Mouse (Mus musculus) neural tube, embryonic 11.5 days (tissue): Measurements from ENCODE around the gene Myo1f. TPM values are rescaled to one million over a fixed set of nuclear protein-coding genes. Genes with fewer than 3 reads are reported as not detected.

Experiments used
- ATAC-seq: fragments of 200-750 bp; cut with Nextera tagmentation; 2 replicates; pipeline ENCODE4 v1.8.0; 2017; ENCODE audit warnings: moderate number of reproducible peaks, mild to moderate bottlenecking, moderate TSS enrichment, moderate library complexity; ENCODE audit not compliant: insufficient read depth, low FRiP score, low TSS enrichment
- DNase-seq: peaks from one replicate; pipeline ENCODE4 v3.0.0-alpha.2; 2015; ENCODE audit warnings: low spot score
- H3K27ac ChIP-seq: fragments of 300-500 bp; sonication (generic); 2 replicates; pipeline ENCODE4 v1.5.1; 2014; ENCODE audit warnings: low read depth, mild to moderate bottlenecking, low read length
- H3K27me3 ChIP-seq: fragments of 300-500 bp; sonication (generic); 2 replicates; pipeline ENCODE4 v1.6.1; 2014; ENCODE audit warnings: mild to moderate bottlenecking, low read length, mixed read lengths; ENCODE audit not compliant: control insufficient read depth, insufficient read depth
- H3K36me3 ChIP-seq: fragments of 300-500 bp; sonication (generic); 2 replicates; pipeline ENCODE4 v1.6.1; 2014; ENCODE audit warnings: mild to moderate bottlenecking, low read length, moderate library complexity, mixed read lengths; ENCODE audit not compliant: control insufficient read depth, insufficient read depth
- H3K4me1 ChIP-seq: fragments of 300-500 bp; sonication (generic); 2 replicates; pipeline ENCODE4 v1.6.1; 2014; ENCODE audit warnings: low read length, mixed read lengths; ENCODE audit not compliant: control insufficient read depth, insufficient read depth
- H3K4me2 ChIP-seq: fragments of 300-500 bp; sonication (generic); 2 replicates; pipeline ENCODE4 v1.6.1; 2014; ENCODE audit warnings: low read depth, mild to moderate bottlenecking, moderate library complexity
- H3K4me3 ChIP-seq: fragments of 300-500 bp; sonication (generic); 2 replicates; pipeline ENCODE4 v1.5.1; 2014; ENCODE audit warnings: low read depth, low read length
- H3K9ac ChIP-seq: fragments of 300-500 bp; sonication (generic); 2 replicates; pipeline ENCODE4 v1.6.1; 2014; ENCODE audit warnings: mild to moderate bottlenecking, low read length
- H3K9me3 ChIP-seq: fragments of 300-500 bp; sonication (generic); 2 replicates; pipeline ENCODE4 v1.6.1; 2016; ENCODE audit warnings: low read length; ENCODE audit not compliant: control insufficient read depth
- WGBS: fragments of 180-500 bp; shearing (Covaris S2); extraction: QIAGEN DNeasy Blood & Tissue Kit; methylation state at CpG from one replicate; pipeline ENCODE4 v1.1.7; 2014; 5-methylcytosine and 5-hydroxymethylcytosine counted together
- polyA plus RNA-seq: library from polyadenylated mRNA; unstranded; fragments of >200 nt; fragmentation: Nextera tagmentation; extraction: Ambion mirVana; gene quantifications from 2 replicates; pipeline ENCODE4 v1.2.1, GENCODE M21; 2014

Myo1f gene
- polyA plus RNA-seq, 1 experiment from 2014 or later = 3.1 TPM

- Histone ChIP-seq H3K9ac (no peak overlapping the region), H3K27ac (no peak overlapping the region), H3K4me3 (no peak overlapping the region), H3K36me3 (no peaks in the 10 kb centered on the region), H3K9me3 (no peaks in the 10 kb centered on the region), H3K27me3 (no peaks in the 10 kb centered on the region), H3K4me2 (no peak overlapping the region), H3K4me1 (no peaks in the 10 kb centered on the region)
- DNase-seq = no peak
- no peak for ATAC-seq
- WGBS = 77% methylated on average over 4 of the region's 4 CpGs
Measured at GRCm38 (mm10) chr17:33557922-33558321, 2.4 kb downstream of the Myo1f start.

DNA sequence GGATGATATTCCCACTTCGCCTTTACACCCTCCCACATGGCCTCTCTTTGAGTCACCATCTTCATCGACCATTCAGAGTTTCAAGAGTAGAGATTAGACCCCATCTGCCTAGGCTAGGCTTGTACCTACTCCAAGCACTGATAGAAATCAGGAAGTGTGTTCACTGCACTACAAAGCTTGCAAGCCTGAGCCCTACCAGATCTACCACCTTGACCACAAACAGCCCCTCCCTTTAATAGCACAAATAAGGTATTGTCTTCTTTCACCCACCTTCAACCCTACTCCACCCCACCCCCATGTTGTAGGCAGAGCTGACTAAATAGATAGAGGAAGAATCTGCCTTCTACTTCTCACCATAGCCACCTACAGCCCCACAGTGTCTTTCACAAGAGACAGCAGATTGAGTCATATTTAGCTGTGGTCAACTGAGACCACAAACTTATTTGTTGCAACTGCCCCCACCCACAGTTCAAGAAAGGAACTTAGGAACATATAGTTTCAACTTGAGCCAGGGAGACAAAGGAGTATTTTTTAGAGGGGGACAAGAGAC, 8.1 kb downstream of the Myo1f start:
- Histone ChIP-seq H3K27ac (no peak overlapping the region), H3K9me3 (no peaks in the 10 kb centered on the region), H3K4me1 (no peaks in the 10 kb centered on the region), H3K4me2 (no peak overlapping the region), H3K27me3 (no peaks in the 10 kb centered on the region), H3K36me3 (no peaks in the 10 kb centered on the region), H3K4me3 (no peak overlapping the region), H3K9ac (no peak overlapping the region)
- ATAC-seq (no peak), DNase-seq (no peak)
- WGBS = 72% methylated on average over 2 of the region's 2 CpGs

GRCm38 (mm10) chr17:33564599-33564998, 9.1 kb downstream of the Myo1f start:
- no peak overlapping the region for H3K9ac ChIP-seq
- no peaks in the 10 kb centered on the region for H3K36me3 ChIP-seq
- H3K4me2 ChIP-seq = no peak overlapping the region
- H3K27me3 ChIP-seq = no peaks in the 10 kb centered on the region
- no peak for DNase-seq
- ATAC-seq = no peak
- H3K4me1 ChIP-seq = no peaks in the 10 kb centered on the region
- H3K4me3 ChIP-seq = no peak overlapping the region
- H3K27ac ChIP-seq = no peak overlapping the region
- WGBS = 52% methylated on average over 1 of the region's 1 CpGs
- no peaks in the 10 kb centered on the region for H3K9me3 ChIP-seq

DNA sequence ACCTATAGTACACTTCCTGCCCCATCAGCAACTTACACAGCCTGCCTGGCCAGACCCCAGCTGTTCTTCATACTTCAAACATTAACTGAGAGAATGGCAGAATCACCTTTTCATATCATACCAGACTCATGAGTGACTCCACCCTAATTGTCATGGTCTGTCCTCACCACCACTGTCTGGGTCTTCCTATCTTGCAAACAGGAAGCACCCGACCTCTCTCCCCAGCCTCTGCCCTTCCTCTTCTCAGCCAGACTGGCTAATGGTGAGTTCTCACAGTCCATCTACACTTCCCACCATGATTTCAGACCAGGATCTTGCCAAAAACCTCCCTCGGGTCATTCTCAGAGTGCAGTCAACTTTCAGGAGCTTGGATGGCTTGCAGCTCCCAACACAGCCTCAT, 10.7 kb downstream of the Myo1f start:
- H3K4me3 ChIP-seq = no peak overlapping the region
- H3K27me3 ChIP-seq = no peaks in the 10 kb centered on the region
- WGBS = 78% methylated on average over 2 of the region's 2 CpGs
- no peak overlapping the region for H3K27ac ChIP-seq
- H3K36me3 ChIP-seq = no peaks in the 10 kb centered on the region
- H3K9ac ChIP-seq = no peak overlapping the region
- H3K4me2 ChIP-seq = no peak overlapping the region
- H3K4me1 ChIP-seq = no peaks in the 10 kb centered on the region
- H3K9me3 ChIP-seq = no peaks in the 10 kb centered on the region
- DNase-seq (no peak), ATAC-seq (no peak)

- Histone ChIP-seq H3K4me2 (no peak overlapping the region), H3K4me1 (no peaks in the 10 kb centered on the region), H3K36me3 (no peaks in the 10 kb centered on the region), H3K27me3 (no peaks in the 10 kb centered on the region), H3K27ac (no peak overlapping the region), H3K9ac (no peak overlapping the region), H3K9me3 (no peaks in the 10 kb centered on the region), H3K4me3 (no peak overlapping the region)
- no peak for ATAC-seq
- WGBS = 91% methylated on average over 4 of the region's 4 CpGs
- no peak for DNase-seq
Measured at GRCm38 (mm10) chr17:33584061-33584460, 28.6 kb downstream of the Myo1f start.

DNA sequence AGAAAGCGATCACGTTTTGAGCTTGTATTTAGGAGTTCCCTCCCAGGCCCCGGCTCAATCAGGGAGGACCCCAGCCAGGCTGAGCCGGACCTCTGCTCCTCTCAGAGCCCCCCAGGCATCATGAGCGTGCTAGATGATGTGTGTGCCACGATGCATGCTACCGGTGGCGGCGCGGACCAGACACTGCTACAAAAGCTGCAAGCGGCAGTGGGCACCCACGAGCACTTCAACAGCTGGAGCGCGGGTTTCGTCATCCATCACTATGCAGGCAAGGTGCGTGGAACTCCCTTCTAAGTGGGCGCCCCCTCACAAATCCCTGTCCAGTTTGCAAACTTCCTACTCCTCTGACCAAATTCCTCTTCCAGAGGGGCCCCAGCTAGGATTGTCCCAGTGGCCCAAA, 30.5 kb downstream of the Myo1f start:
- no peak for ATAC-seq

GRCm38 (mm10) chr17:33597271-33597670, 41.8 kb downstream of the Myo1f start:
- Histone ChIP-seq H3K9ac (no peak overlapping the region), H3K36me3 (no peaks in the 10 kb centered on the region), H3K9me3 (no peaks in the 10 kb centered on the region), H3K27me3 (no peaks in the 10 kb centered on the region), H3K4me1 (no peaks in the 10 kb centered on the region), H3K4me3 (no peak overlapping the region), H3K4me2 (no peak overlapping the region), H3K27ac (no peak overlapping the region)
- ATAC-seq = no peak
- DNase-seq = no peak

More for the DNA sequence above, 30.5 kb downstream of the Myo1f start:
- H3K4me2 ChIP-seq = no peak overlapping the region
- no peak overlapping the region for H3K27ac ChIP-seq
- no peak for DNase-seq
- WGBS = 69% methylated on average over 17 of the region's 17 CpGs
- no peaks in the 10 kb centered on the region for H3K27me3 ChIP-seq
- no peaks in the 10 kb centered on the region for H3K9me3 ChIP-seq
- no peak overlapping the region for H3K4me3 ChIP-seq
- no peaks in the 10 kb centered on the region for H3K36me3 ChIP-seq
- H3K9ac ChIP-seq = no peak overlapping the region
- no peaks in the 10 kb centered on the region for H3K4me1 ChIP-seq

- no peaks in the 10 kb centered on the region for H3K9me3 ChIP-seq
- WGBS = 93% methylated on average over 5 of the region's 5 CpGs
- ATAC-seq (no peak), DNase-seq (no peak)
- no peak overlapping the region for H3K9ac ChIP-seq
- no peaks in the 10 kb centered on the region for H3K4me1 ChIP-seq
- no peak overlapping the region for H3K4me3 ChIP-seq
- H3K27ac ChIP-seq = no peak overlapping the region
- no peaks in the 10 kb centered on the region for H3K36me3 ChIP-seq
- no peak overlapping the region for H3K4me2 ChIP-seq
- H3K27me3 ChIP-seq = no peaks in the 10 kb centered on the region
Measured at GRCm38 (mm10) chr17:33598506-33598905, 43.0 kb downstream of the Myo1f start.

GRCm38 (mm10) chr17:33599836-33600475, 44.4 kb downstream of the Myo1f start:
- no peak for ATAC-seq

More at GRCm38 (mm10) chr17:33599836-33600475, 44.4 kb downstream of the Myo1f start:
- Histone ChIP-seq H3K36me3 (no peaks in the 10 kb centered on the region), H3K4me3 (no peak overlapping the region), H3K27me3 (no peaks in the 10 kb centered on the region), H3K4me2 (no peak overlapping the region), H3K27ac (no peak overlapping the region), H3K4me1 (no peaks in the 10 kb centered on the region), H3K9ac (no peak overlapping the region), H3K9me3 (no peaks in the 10 kb centered on the region)
- DNase-seq = no peak
- WGBS = 93% methylated on average over 8 of the region's 8 CpGs
